Mouse (Mus musculus) v-Abl transformed pro-B cells (cell line): Measurements from ENCODE around the gene Grip1.

Experiments
- in situ Hi-C, 2 experiments: fragments of 400-800 bp; cut with MboI; formaldehyde crosslinking; loops; one replicate each; pipeline ENCODE4 v1.15.1; 2025; ENCODE audit not compliant: unreplicated experiment in 2 of 2

The Grip1 gene

GRCm38 (mm10) chr10:119453431-119454105, at the start of gene Grip1:
Gene Grip1 (plus strand): TSS chr10:119453830.
- in situ Hi-C loops = loop anchor here in 1 of 2 experiments (5.0 kb wide), 1 partner anchor 41 kb away; no protein-coding TSS in a partner anchor

- in situ Hi-C loops = loop anchor here (10.0 to 25.0 kb wide), 4 partner anchors 530 to 832 kb away; partner anchors contain the start of genes Dyrk2 (in 1 of the 2) and Llph (in 1 of the 2)
These were observed 48.5 kb upstream of the Grip1 start for GRCm38 (mm10) chr10:119405103-119405502.

GRCm38 (mm10) chr10:119405612-119406011, 48.0 kb upstream of the Grip1 start:
- in situ Hi-C loops = loop anchor here (10.0 to 25.0 kb wide), 4 partner anchors 531 to 832 kb away; partner anchors contain the start of genes Dyrk2 (in 1 of the 2) and Llph (in 1 of the 2)

GRCm38 (mm10) chr10:119408327-119408726, 45.3 kb upstream of the Grip1 start:
- in situ Hi-C loops = loop anchor here (10.0 to 25.0 kb wide), 4 partner anchors 534 to 829 kb away; partner anchors contain the start of genes Dyrk2 (in 1 of the 2) and Llph (in 1 of the 2)

- in situ Hi-C loops = loop anchor here (5.0 to 25.0 kb wide), 2 partner anchors 39 to 824 kb away; partner anchors contain the start of genes Grip1 (in 1 of the 2) and Llph (in 1 of the 2)
These were observed 40.4 kb upstream of the Grip1 start for GRCm38 (mm10) chr10:119413238-119413637.

GRCm38 (mm10) chr10:119415106-119415505, 38.5 kb upstream of the Grip1 start:
- in situ Hi-C loops = loop anchor here in 1 of 2 experiments (25.0 kb wide), 1 partner anchor 822 kb away; the partner anchor contains the start of gene Llph

GRCm38 (mm10) chr10:119421418-119421817, 32.2 kb upstream of the Grip1 start:
- in situ Hi-C loops = loop anchor here in 1 of 2 experiments (25.0 kb wide), 1 partner anchor 816 kb away; the partner anchor contains the start of gene Llph

GRCm38 (mm10) chr10:119423821-119424534, 29.7 kb upstream of the Grip1 start:
- in situ Hi-C loops = loop anchor here in 1 of 2 experiments (25.0 kb wide), 1 partner anchor 813 kb away; the partner anchor contains the start of gene Llph

GRCm38 (mm10) chr10:119427653-119428052, 26.0 kb upstream of the Grip1 start:
- in situ Hi-C loops = no loop called here

- in situ Hi-C loops = no loop called here
These were observed 25.5 kb upstream of the Grip1 start for GRCm38 (mm10) chr10:119428106-119428505.

GRCm38 (mm10) chr10:119430240-119430639, 23.4 kb upstream of the Grip1 start:
- in situ Hi-C loops = no loop called here

GRCm38 (mm10) chr10:119431801-119432200, 21.8 kb upstream of the Grip1 start:
- in situ Hi-C loops = no loop called here

- in situ Hi-C loops = no loop called here
These were observed 17.8 kb upstream of the Grip1 start for GRCm38 (mm10) chr10:119435818-119436217.

- in situ Hi-C loops = no loop called here
These were observed 16.3 kb upstream of the Grip1 start for GRCm38 (mm10) chr10:119437319-119437718.

- in situ Hi-C loops = no loop called here
These were observed 11.9 kb upstream of the Grip1 start for GRCm38 (mm10) chr10:119441743-119442142.

GRCm38 (mm10) chr10:119447392-119447914, 6.2 kb upstream of the Grip1 start:
- in situ Hi-C loops = no loop called here

- in situ Hi-C loops = no loop called here
These were observed 5.7 kb upstream of the Grip1 start for GRCm38 (mm10) chr10:119447930-119448329.

GRCm38 (mm10) chr10:119452698-119453097, 932 bp upstream of the Grip1 start:
- in situ Hi-C loops = loop anchor here in 1 of 2 experiments (5.0 kb wide), 1 partner anchor 40 kb away; no protein-coding TSS in a partner anchor

GRCm38 (mm10) chr10:119454106-119454667, 557 bp downstream of the Grip1 start:
- in situ Hi-C loops = loop anchor here in 1 of 2 experiments (5.0 kb wide), 1 partner anchor 42 kb away; no protein-coding TSS in a partner anchor
